ENCODE assay signal across 13 mouse cellular contexts in the genomic region with DNA sequence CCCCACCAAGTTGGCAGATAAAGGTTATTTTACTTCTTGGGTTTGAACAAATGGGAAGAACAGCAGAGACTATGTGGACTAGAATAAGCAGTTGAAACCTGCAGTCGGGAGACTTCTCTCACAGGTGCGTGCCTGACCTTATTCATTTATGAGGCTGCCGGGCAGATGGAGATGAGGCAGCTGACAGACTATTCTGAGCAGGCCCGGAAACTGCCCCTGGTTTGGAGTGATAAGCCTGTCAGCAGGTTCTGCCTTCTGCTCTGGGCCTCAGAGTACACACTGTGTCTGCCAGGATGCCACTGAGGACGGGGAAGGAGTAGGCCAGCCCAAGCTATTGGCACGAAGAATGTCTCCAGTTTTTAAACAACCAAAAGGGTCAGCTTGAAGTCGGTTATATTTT.
A peak's percentile ranks its signal among the peaks of the same experiment; 100 is the strongest.
DNase-seq lines count a peak whose midpoint lies in the region; ATAC-seq lines count a peak whose summit lies in the region.
"Had no signal": no experiment of that assay in that cellular context is flagged by ENCODE, and none has a peak within 500 bp of the region (broad histone marks: within the 10 kb centered on the region; RNA-seq: fewer than 3 reads in every experiment).

No protein-coding gene starts in this region.

- ATAC-seq in forebrain, embryonic 14.5 days, result peak; percentile 23; the same call in 1 of the 2 replicates
- no peak for ATAC-seq in forebrain, embryonic 13.5 days
- ATAC-seq in midbrain, embryonic 13.5 days, result peak; percentile 62; the same call in 1 of the 2 replicates
- no peak for ATAC-seq in midbrain, embryonic 11.5 days (ENCODE audit: low FRiP score)
- ATAC-seq in forebrain, embryonic 16.5 days, result peak; percentile 50; the same call in 1 of the 2 replicates
- ATAC-seq in midbrain, embryonic 16.5 days, result no peak
- ATAC-seq: intestine, embryonic 16.5 days had no signal

- WGBS in forebrain, embryonic 14.5 days, result 81% methylated on average over 7 of the region's 7 CpGs
- WGBS in forebrain, embryonic 13.5 days, result 78% methylated on average over 7 of the region's 7 CpGs
- 68% methylated on average over 7 of the region's 7 CpGs for WGBS in midbrain, embryonic 13.5 days
- WGBS in midbrain, embryonic 11.5 days, result 77% methylated on average over 7 of the region's 7 CpGs
- WGBS in forebrain, embryonic 16.5 days, result 55% methylated on average over 7 of the region's 7 CpGs
- 62% methylated on average over 7 of the region's 7 CpGs for WGBS in midbrain, embryonic 16.5 days

- no peak overlapping the region for H3K4me2 ChIP-seq in forebrain, embryonic 14.5 days (ENCODE audit: low read length)
- no peak overlapping the region for H3K4me2 ChIP-seq in forebrain, embryonic 13.5 days
- H3K4me2 ChIP-seq in midbrain, embryonic 13.5 days (replicated peaks), result no peak overlapping the region
- no peak overlapping the region for H3K4me2 ChIP-seq in midbrain, embryonic 11.5 days
- no peak overlapping the region for H3K4me2 ChIP-seq in forebrain, embryonic 16.5 days (ENCODE audit: low read length)
- no peak overlapping the region for H3K4me2 ChIP-seq in midbrain, embryonic 16.5 days (ENCODE audit: low read length)
- H3K4me2 ChIP-seq: limb, embryonic 12.5 days had no signal

- H3K9ac ChIP-seq in forebrain, embryonic 14.5 days (ENCODE audit: low read length), result no peak overlapping the region
- no peak overlapping the region for H3K9ac ChIP-seq in forebrain, embryonic 13.5 days
- no peak overlapping the region for H3K9ac ChIP-seq in midbrain, embryonic 13.5 days (replicated peaks)
- H3K9ac ChIP-seq in midbrain, embryonic 11.5 days (ENCODE audit: low read length), result no peak overlapping the region
- H3K9ac ChIP-seq in forebrain, embryonic 16.5 days (replicated peaks; ENCODE audit: low read depth, low read length), result no peak overlapping the region
- H3K9ac ChIP-seq in midbrain, embryonic 16.5 days (ENCODE audit: low read depth, low read length), result no peak overlapping the region
- H3K9ac ChIP-seq: limb, embryonic 12.5 days had no signal

- H3K9me3 ChIP-seq in forebrain, embryonic 14.5 days (replicated peaks; ENCODE audit: control insufficient read depth, low read length), result no peaks in the 10 kb centered on the region
- peaks cover 7% of the 10 kb centered on the region for H3K9me3 ChIP-seq in forebrain, embryonic 13.5 days (replicated peaks)
- H3K9me3 ChIP-seq in midbrain, embryonic 13.5 days, result 0 out of 2 replicates have a peak, but pooled peaks cover 5% of the 10 kb centered on the region
- no peaks in the 10 kb centered on the region; the same call in 1 of the 2 replicates for H3K9me3 ChIP-seq in midbrain, embryonic 11.5 days (ENCODE audit: control insufficient read depth, low read length)
- no peaks in the 10 kb centered on the region for H3K9me3 ChIP-seq in forebrain, embryonic 16.5 days (ENCODE audit: control insufficient read depth, low read length)
- H3K9me3 ChIP-seq in midbrain, embryonic 16.5 days (replicated peaks; ENCODE audit: control insufficient read depth, low read length, poor library complexity, severe bottlenecking), result 0 out of 2 replicates have a peak, but pooled peaks cover 4% of the 10 kb centered on the region
- H3K9me3 ChIP-seq: limb, embryonic 12.5 days had no signal

- H3K27ac ChIP-seq in forebrain, embryonic 14.5 days (ENCODE audit: low read depth, low read length), result peak overlapping the region; percentile 35; the same call in 1 of the 2 replicates
- no peak overlapping the region for H3K27ac ChIP-seq in forebrain, embryonic 13.5 days
- H3K27ac ChIP-seq in midbrain, embryonic 13.5 days, result no peak overlapping the region; the same call in 1 of the 2 replicates
- no peak overlapping the region for H3K27ac ChIP-seq in midbrain, embryonic 11.5 days (ENCODE audit: low read depth, low read length)
- peak overlapping the region; percentile 36 for H3K27ac ChIP-seq in forebrain, embryonic 16.5 days (ENCODE audit: low read length)
- H3K27ac ChIP-seq in midbrain, embryonic 16.5 days (ENCODE audit: low read length), result peak overlapping the region; percentile 33; the same call in 1 of the 2 replicates
- H3K27ac ChIP-seq: limb, embryonic 12.5 days had no signal

- no peak overlapping the region for H3K4me3 ChIP-seq in forebrain, embryonic 14.5 days (ENCODE audit: low read depth, low read length)
- H3K4me3 ChIP-seq in forebrain, embryonic 13.5 days, result no peak overlapping the region
- H3K4me3 ChIP-seq in midbrain, embryonic 13.5 days (replicated peaks), result no peak overlapping the region
- H3K4me3 ChIP-seq in midbrain, embryonic 11.5 days (ENCODE audit: low read depth, low read length), result no peak overlapping the region
- H3K4me3 ChIP-seq in forebrain, embryonic 16.5 days (replicated peaks; ENCODE audit: low read length), result no peak overlapping the region
- H3K4me3 ChIP-seq in midbrain, embryonic 16.5 days (ENCODE audit: low read depth, low read length), result no peak overlapping the region
- H3K4me3 ChIP-seq: limb, embryonic 12.5 days had no signal

- DNase-seq in forebrain, embryonic 14.5 days (ENCODE audit: low spot score), result no peak
- no peak for DNase-seq in midbrain, embryonic 11.5 days (ENCODE audit: low spot score, missing footprints)
- DNase-seq in adrenal gland, adult 8-10 months, result no peak
- DNase-seq in spleen, postnatal 36 days (ENCODE audit: low spot score in 2 of 2), result no peak
- DNase-seq: gastrocnemius, postnatal 14 days; lung, adult 18-20 months had no signal

- H3K36me3 ChIP-seq in forebrain, embryonic 14.5 days (ENCODE audit: control insufficient read depth, insufficient read depth, low read length), result no peaks in the 10 kb centered on the region
- no peaks in the 10 kb centered on the region for H3K36me3 ChIP-seq in forebrain, embryonic 13.5 days (ENCODE audit: poor library complexity, severe bottlenecking)
- no peaks in the 10 kb centered on the region for H3K36me3 ChIP-seq in midbrain, embryonic 13.5 days
- no peaks in the 10 kb centered on the region for H3K36me3 ChIP-seq in midbrain, embryonic 11.5 days (ENCODE audit: control insufficient read depth, insufficient read depth, low read length)
- H3K36me3 ChIP-seq in forebrain, embryonic 16.5 days (ENCODE audit: control insufficient read depth, insufficient read depth), result no peaks in the 10 kb centered on the region
- H3K36me3 ChIP-seq in midbrain, embryonic 16.5 days (ENCODE audit: control insufficient read depth, insufficient read depth, low read length), result no peaks in the 10 kb centered on the region
- H3K36me3 ChIP-seq: G1E; limb, embryonic 12.5 days had no signal

- H3K27me3 ChIP-seq in forebrain, embryonic 14.5 days (replicated peaks; ENCODE audit: control insufficient read depth, insufficient read depth, low read length), result no peaks in the 10 kb centered on the region
- no peaks in the 10 kb centered on the region for H3K27me3 ChIP-seq in forebrain, embryonic 13.5 days
- no peaks in the 10 kb centered on the region for H3K27me3 ChIP-seq in midbrain, embryonic 13.5 days
- H3K27me3 ChIP-seq in midbrain, embryonic 11.5 days (ENCODE audit: control insufficient read depth, insufficient read depth, low read length), result no peaks in the 10 kb centered on the region
- H3K27me3 ChIP-seq in forebrain, embryonic 16.5 days (replicated peaks; ENCODE audit: control insufficient read depth, insufficient read depth, low read length), result no peaks in the 10 kb centered on the region
- H3K27me3 ChIP-seq in midbrain, embryonic 16.5 days (ENCODE audit: control insufficient read depth, insufficient read depth, low read depth, low read length), result no peaks in the 10 kb centered on the region
- H3K27me3 ChIP-seq: limb, embryonic 12.5 days had no signal

- peaks cover 5% of the 10 kb centered on the region; the same call in 1 of the 2 replicates for H3K4me1 ChIP-seq in forebrain, embryonic 14.5 days (ENCODE audit: control insufficient read depth, insufficient read depth, low read length)
- no peaks in the 10 kb centered on the region for H3K4me1 ChIP-seq in forebrain, embryonic 13.5 days
- H3K4me1 ChIP-seq in midbrain, embryonic 13.5 days (replicated peaks), result peaks cover 20% of the 10 kb centered on the region
- H3K4me1 ChIP-seq in midbrain, embryonic 11.5 days (ENCODE audit: control insufficient read depth, insufficient read depth, low read length), result peaks cover 6% of the 10 kb centered on the region
- peaks cover 16% of the 10 kb centered on the region for H3K4me1 ChIP-seq in forebrain, embryonic 16.5 days (replicated peaks; ENCODE audit: control insufficient read depth, insufficient read depth, low read length)
- peaks cover 7% of the 10 kb centered on the region; the same call in 1 of the 2 replicates for H3K4me1 ChIP-seq in midbrain, embryonic 16.5 days (ENCODE audit: control insufficient read depth, insufficient read depth, low read length)
- H3K4me1 ChIP-seq: limb, embryonic 12.5 days had no signal

Comparison
In these comparisons a context has a peak if more than half of its experiments do, and no peak if none do; other contexts are left out.
1. ATAC-seq: peak in forebrain, embryonic 14.5 days (single experiment), midbrain, embryonic 13.5 days (single experiment) and forebrain, embryonic 16.5 days (single experiment); none in forebrain, embryonic 13.5 days (single experiment), midbrain, embryonic 11.5 days (single experiment) and midbrain, embryonic 16.5 days (single experiment).
2. H3K27ac ChIP-seq: peak in forebrain, embryonic 14.5 days (single experiment), forebrain, embryonic 16.5 days (single experiment) and midbrain, embryonic 16.5 days (single experiment); none in forebrain, embryonic 13.5 days (single experiment), midbrain, embryonic 13.5 days (single experiment) and midbrain, embryonic 11.5 days (single experiment).